Mouse (Mus musculus): ENCODE measurements around the gene Dnajb2.

Gene Dnajb2

GRCm38 (mm10) chr1:75290582-75290981, 54.4 kb downstream of the Dnajb2 start:
- peak in 1 of 2 experiments; percentile 76 for DNase-seq (ENCODE audit: inconsistent age in 2 of 2, low spot score in 1 of 2)

GRCm38 (mm10) chr1:75291321-75291720, 55.1 kb downstream of the Dnajb2 start:
- DNase-seq (ENCODE audit: inconsistent age in 2 of 2, low spot score in 1 of 2) = no peak

DNA sequence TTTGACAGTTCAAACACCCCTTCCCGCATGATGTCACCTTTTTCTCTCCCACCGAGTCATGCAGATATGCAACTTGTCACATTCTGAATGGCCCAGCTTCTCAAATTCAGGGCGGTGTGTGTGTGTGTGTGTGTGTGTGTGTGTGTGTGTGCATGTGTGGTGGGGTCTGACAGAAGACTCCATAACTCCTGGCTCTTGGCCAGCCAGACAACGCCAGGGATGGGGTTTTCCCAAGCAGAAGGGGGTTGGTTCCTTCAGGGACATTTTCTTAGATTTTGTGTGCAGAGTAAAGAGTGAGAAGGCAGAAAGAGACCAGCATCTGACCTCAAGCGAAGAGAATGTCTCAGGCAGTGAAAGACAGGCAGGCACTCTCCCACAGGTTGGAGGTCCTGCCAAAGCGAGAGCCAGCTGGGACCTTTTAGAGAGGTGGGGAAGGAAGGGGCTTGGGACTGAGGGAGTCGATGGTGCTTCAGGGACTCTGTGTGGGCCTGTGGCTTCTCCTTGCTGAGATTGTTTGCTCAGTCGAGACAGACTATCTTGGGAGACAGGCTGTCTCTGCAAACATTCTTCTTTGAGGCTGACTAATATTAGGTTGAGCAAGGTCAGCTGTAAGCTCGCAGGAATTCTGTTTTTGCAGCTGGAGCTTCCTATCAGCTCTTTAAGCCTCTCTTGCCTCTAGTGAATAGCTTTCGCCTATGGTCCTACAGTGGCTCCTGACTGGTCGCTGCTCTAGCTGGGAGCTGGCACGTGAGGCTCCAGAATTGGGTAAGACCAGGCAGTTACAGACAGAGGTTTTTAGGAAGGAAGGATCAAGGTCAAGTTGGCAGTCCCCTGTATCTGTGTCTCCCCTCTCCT, 56.5 kb downstream of the Dnajb2 start:
- peak; percentile 33 to 70 for DNase-seq (ENCODE audit: inconsistent age in 2 of 2, low spot score in 1 of 2)

- DNase-seq (ENCODE audit: inconsistent age in 2 of 2, low spot score in 1 of 2) = peak in 1 of 2 experiments; percentile 33
These were observed 57.1 kb downstream of the Dnajb2 start for GRCm38 (mm10) chr1:75293331-75293701.

- DNase-seq (ENCODE audit: inconsistent age in 2 of 2, low spot score in 1 of 2) = no peak
These were observed 58.1 kb downstream of the Dnajb2 start for GRCm38 (mm10) chr1:75294294-75294693.

All from adrenal gland, adult (tissue).